Mouse (Mus musculus): ENCODE measurements at regions not wholly inside any gene's neighbourhood (a gene's known extent, or its start where the extent isn't known, plus 50 kb on each side); places are given as distances from the start of the nearest gene placed in this dataset.
"Not testable (repeated sequence)": the region's sequence is repeated elsewhere in the genome, so short reads cannot be mapped to it uniquely, and the experiment has no call there.

- DNase-seq (ENCODE audit: low spot score) = no peak
Measured at GRCm38 (mm10) chr16:23838696-23839095, 52.1 kb downstream of the Sst start.

- DNase-seq (ENCODE audit: low spot score) = no peak
Measured at GRCm38 (mm10) chr16:23838114-23838513, 52.6 kb downstream of the Sst start.

- DNase-seq (ENCODE audit: low spot score) = no peak
Measured at GRCm38 (mm10) chr16:23834991-23835390, 55.8 kb downstream of the Sst start.

- no peak for DNase-seq (ENCODE audit: low spot score)
Measured at GRCm38 (mm10) chr16:23833603-23834002, 57.2 kb downstream of the Sst start.

GRCm38 (mm10) chr16:23833042-23833423, 57.7 kb downstream of the Sst start:
- DNase-seq (ENCODE audit: low spot score) = no peak

GRCm38 (mm10) chr16:23832393-23833041, 58.2 kb downstream of the Sst start:
- no peak for DNase-seq (ENCODE audit: low spot score)

- no peak for DNase-seq (ENCODE audit: low spot score)
Measured at GRCm38 (mm10) chr16:23825662-23826061, 65.1 kb downstream of the Sst start.

- no peak for DNase-seq (ENCODE audit: low spot score)
Measured at GRCm38 (mm10) chr16:23785216-23785615, 105.5 kb downstream of the Sst start.

- DNase-seq (ENCODE audit: low spot score) = no peak
Measured at GRCm38 (mm10) chr16:23784021-23784897, 106.5 kb downstream of the Sst start.

GRCm38 (mm10) chr16:23780440-23781231, 110.1 kb downstream of the Sst start:
- no peak for DNase-seq (ENCODE audit: low spot score)

GRCm38 (mm10) chr16:23777894-23778293, 112.9 kb downstream of the Sst start:
- DNase-seq (ENCODE audit: low spot score) = no peak

GRCm38 (mm10) chr16:23777041-23777440, 113.7 kb downstream of the Sst start:
- no peak for DNase-seq (ENCODE audit: low spot score)

- no peak for DNase-seq (ENCODE audit: low spot score)
Measured at GRCm38 (mm10) chr16:23776501-23776900, 114.3 kb downstream of the Sst start.

- DNase-seq (ENCODE audit: low spot score) = no peak
Measured at GRCm38 (mm10) chr16:23758136-23758812, 132.5 kb downstream of the Sst start.

GRCm38 (mm10) chr16:23737026-23737425, 153.7 kb downstream of the Sst start:
- no peak for DNase-seq (ENCODE audit: low spot score)

- DNase-seq (ENCODE audit: low spot score) = no peak
Measured at GRCm38 (mm10) chr16:23735722-23736121, 155.0 kb downstream of the Sst start.

- no peak for DNase-seq (ENCODE audit: low spot score)
Measured at GRCm38 (mm10) chr16:23726562-23726961, 164.2 kb downstream of the Sst start.

GRCm38 (mm10) chr16:23721745-23722144, 169.0 kb downstream of the Sst start:
- DNase-seq (ENCODE audit: low spot score) = no peak

GRCm38 (mm10) chr16:23701156-23701555, 180.5 kb upstream of the Masp1 start:
- DNase-seq (ENCODE audit: low spot score) = peak; percentile 46

- DNase-seq (ENCODE audit: low spot score) = not testable (repeated sequence)
Measured at GRCm38 (mm10) chr16:23694226-23694625, 173.6 kb upstream of the Masp1 start.

- DNase-seq (ENCODE audit: low spot score) = no peak
Measured at GRCm38 (mm10) chr16:23690061-23690460, 169.4 kb upstream of the Masp1 start.

- DNase-seq (ENCODE audit: low spot score) = no peak
Measured at GRCm38 (mm10) chr16:23686783-23687182, 166.2 kb upstream of the Masp1 start.

All from testis, postnatal 10 days (tissue).